In genomic region chr9:120933587-120933885, GRCm38 (mm10) we compare ENCODE assay signal across 8 mouse cellular contexts. TPM values are rescaled to one million over a fixed set of nuclear protein-coding genes. Genes with fewer than 3 reads are reported as not detected.
DNase-seq lines count a peak whose midpoint lies in the region; ATAC-seq and TF ChIP-seq lines count a peak whose summit lies in the region.

No protein-coding gene starts in this region.

- no peaks in the 10 kb centered on the region for H3K9me3 ChIP-seq in liver, embryonic 12.5 days (replicated peaks)
- no peaks in the 10 kb centered on the region for H3K9me3 ChIP-seq in stomach, postnatal 0 days (ENCODE audit: control insufficient read depth, low read length)

- intact Hi-C loops in gastrocnemius, adult 2 months (cut with DNase I), result loop anchor here (2.0 to 5.0 kb wide), 2 partner anchors 81 to 155 kb away; no protein-coding TSS in a partner anchor

- no peak for TF ChIP-seq EP300 in stomach, postnatal 0 days (optimal IDR thresholded peaks at IDR 0.05)

- peak overlapping the region; percentile 88 for H3K4me3 ChIP-seq in gastrocnemius, adult 2 months
- peak overlapping the region; percentile 98 for H3K4me3 ChIP-seq in thymus, adult 2 months (ENCODE audit: control insufficient read depth, insufficient read depth, low read length)
- peak overlapping the region; percentile 92 for H3K4me3 ChIP-seq in liver, embryonic 12.5 days
- H3K4me3 ChIP-seq in stomach, postnatal 0 days (ENCODE audit: low read depth, low read length), result peak overlapping the region; percentile 82

- H3K9ac ChIP-seq in liver, embryonic 12.5 days, result peak overlapping the region; percentile 93
- H3K9ac ChIP-seq in stomach, postnatal 0 days (ENCODE audit: low read length), result peak overlapping the region; percentile 98

- H3K4me1 ChIP-seq in thymus, adult 2 months (replicated peaks; ENCODE audit: control insufficient read depth, insufficient read depth, low read length), result peaks cover 18% of the 10 kb centered on the region
- H3K4me1 ChIP-seq in liver, embryonic 12.5 days, result peaks cover 44% of the 10 kb centered on the region
- peaks cover 14% of the 10 kb centered on the region for H3K4me1 ChIP-seq in stomach, postnatal 0 days (replicated peaks; ENCODE audit: control insufficient read depth, insufficient read depth)

- H3K27ac ChIP-seq in gastrocnemius, adult 2 months, result peak overlapping the region; percentile 92
- H3K27ac ChIP-seq in thymus, adult 2 months (ENCODE audit: control insufficient read depth, insufficient read depth, low read length), result no peak overlapping the region
- peak overlapping the region; percentile 92 for H3K27ac ChIP-seq in liver, embryonic 12.5 days
- H3K27ac ChIP-seq in stomach, postnatal 0 days (replicated peaks), result peak overlapping the region; percentile 97

- peak; percentile 69 for ATAC-seq in liver, embryonic 12.5 days
- no peak; the same call in 1 of the 2 replicates for ATAC-seq in stomach, postnatal 0 days (ENCODE audit: low FRiP score, low TSS enrichment)

- H3K27me3 ChIP-seq in thymus, adult 2 months (ENCODE audit: control insufficient read depth, insufficient read depth, low read length), result no peaks in the 10 kb centered on the region
- no peaks in the 10 kb centered on the region for H3K27me3 ChIP-seq in liver, embryonic 12.5 days (replicated peaks)
- no peaks in the 10 kb centered on the region for H3K27me3 ChIP-seq in stomach, postnatal 0 days (ENCODE audit: control insufficient read depth, insufficient read depth, low read length)

- no peak for TF ChIP-seq CTCF in gastrocnemius, adult 2 months (IDR thresholded peaks at IDR 0.05)
- TF ChIP-seq CTCF in thymus, adult 2 months (IDR thresholded peaks at IDR 0.05; ENCODE audit: borderline replicate concordance, control insufficient read depth, extremely low read depth, insufficient read depth, low read length, poor library complexity), result no peak
- no peak for TF ChIP-seq CTCF in stomach, postnatal 0 days (IDR thresholded peaks at IDR 0.05; ENCODE audit: low read depth)

- TF ChIP-seq POLR2A in thymus, adult 2 months (IDR thresholded peaks at IDR 0.05; ENCODE audit: control insufficient read depth, extremely low read depth, insufficient read depth, low read length, poor library complexity), result no peak

- H3K36me3 ChIP-seq in thymus, adult 2 months (ENCODE audit: control insufficient read depth, insufficient read depth, low read length), result no peaks in the 10 kb centered on the region
- peaks cover 17% of the 10 kb centered on the region for H3K36me3 ChIP-seq in liver, embryonic 12.5 days
- H3K36me3 ChIP-seq in stomach, postnatal 0 days (ENCODE audit: control insufficient read depth, insufficient read depth, low read length), result no peaks in the 10 kb centered on the region

- WGBS in thymus, adult 2 months, result 7% methylated on average over 50 of the region's 58 CpGs
- WGBS in liver, embryonic 12.5 days (ENCODE audit: insufficient replicate concordance), result under 1% methylated on average over 37 of the region's 58 CpGs
- WGBS in stomach, postnatal 0 days, result under 1% methylated on average over 25 of the region's 58 CpGs

- no peak for DNase-seq in gastrocnemius, adult 2 months
- no peak for DNase-seq in gastrocnemius, adult 18-20 months (ENCODE audit: low spot score)
- no peak for DNase-seq in thymus, adult 2 months
- DNase-seq in thymus, adult 18-20 months, result no peak
- DNase-seq in stomach, postnatal 0 days (ENCODE audit: low spot score), result no peak
- DNase-seq in urinary bladder, adult 2 months (ENCODE audit: low spot score), result no peak
- DNase-seq in adrenal gland, adult 18-20 months (ENCODE audit: low spot score in 2 of 2), result no peak

- H3K4me2 ChIP-seq in liver, embryonic 12.5 days, result peak overlapping the region; percentile 82
- peak overlapping the region; percentile 77 for H3K4me2 ChIP-seq in stomach, postnatal 0 days (replicated peaks; ENCODE audit: low read depth)

RNA-seq across cellular contexts. Expression of gene Ctnnb1, which starts 4.5 kb away (rescaled TPM):
- total RNA-seq in gastrocnemius, adult 2 months (2021), result 100 to 1,000 TPM; 213 to 241 TPM
- 100 to 1,000 TPM; 185 to 217 TPM for total RNA-seq in gastrocnemius, adult 18-20 months (2021)
- polyA plus RNA-seq in thymus, adult 2 months (2012; rRNA removed), result 115 and 117 TPM in 2 replicates
- 158 and 161 TPM in 2 replicates for polyA plus RNA-seq in liver, embryonic 12.5 days (2016; fragmentation: Nextera tagmentation; extraction: Ambion mirVana)
- polyA plus RNA-seq in stomach, postnatal 0 days (2015; fragmentation: Nextera tagmentation; extraction: Ambion mirVana), result 220 and 244 TPM in 2 replicates
- polyA plus RNA-seq in urinary bladder, adult 2 months (2012; rRNA removed), result 252 and 357 TPM in 2 replicates
- 100 to 1,000 TPM; 754 to 848 TPM for total RNA-seq in adrenal gland, adult 18-20 months (2021)
